Mouse (Mus musculus) stomach, embryonic 14.5 days (tissue): Measurements from ENCODE around the gene Cd5. TPM values are rescaled to one million over a fixed set of nuclear protein-coding genes. Genes with fewer than 3 reads are reported as not detected.

Source experiments
- ATAC-seq: fragments of 200-750 bp; cut with Nextera tagmentation; 2 replicates; pipeline ENCODE4 v1.8.0; 2017; ENCODE audit warnings: low read depth, moderate TSS enrichment; ENCODE audit not compliant: insufficient number of reproducible peaks, insufficient read depth, low FRiP score
- H3K27ac ChIP-seq: fragments of 300-500 bp; sonication (generic); 2 replicates; pipeline ENCODE4 v1.5.1; 2014; ENCODE audit warnings: mild to moderate bottlenecking, low read length, moderate library complexity, mixed read lengths
- H3K27me3 ChIP-seq: fragments of 300-500 bp; sonication (generic); 2 replicates; pipeline ENCODE4 v1.6.1; 2014; ENCODE audit warnings: low read length, control low read depth, mixed read lengths; ENCODE audit not compliant: control insufficient read depth, insufficient read depth
- H3K36me3 ChIP-seq: fragments of 300-500 bp; sonication (generic); 2 replicates; pipeline ENCODE4 v1.6.1; 2014; ENCODE audit warnings: mild to moderate bottlenecking, control low read depth, low read length, moderate library complexity, mixed read lengths; ENCODE audit not compliant: control insufficient read depth, insufficient read depth
- H3K4me1 ChIP-seq: fragments of 300-500 bp; sonication (generic); 2 replicates; pipeline ENCODE4 v1.6.1; 2014; ENCODE audit warnings: low read length, control low read depth, mixed read lengths; ENCODE audit not compliant: control insufficient read depth, insufficient read depth
- H3K4me2 ChIP-seq: fragments of 300-500 bp; sonication (generic); replicated peaks from 2 replicates; pipeline ENCODE4 v1.6.1; 2014; ENCODE audit warnings: low read depth, low read length, control low read depth
- H3K4me3 ChIP-seq: fragments of 300-500 bp; sonication (generic); 2 replicates; pipeline ENCODE4 v1.5.1; 2014; ENCODE audit warnings: low read depth, low read length, control low read depth
- H3K9ac ChIP-seq: fragments of 300-500 bp; sonication (generic); replicated peaks from 2 replicates; pipeline ENCODE4 v1.6.1; 2014; ENCODE audit warnings: low read depth, mild to moderate bottlenecking, control low read depth, low read length, moderate library complexity, mixed read lengths
- H3K9me3 ChIP-seq: fragments of 300-500 bp; sonication (generic); 2 replicates; pipeline ENCODE4 v1.6.1; 2016; ENCODE audit warnings: low read depth, low read length, control low read depth; ENCODE audit not compliant: control insufficient read depth
- WGBS: fragments of 180-500 bp; shearing (Covaris S2); extraction: QIAGEN DNeasy Blood & Tissue Kit; methylation state at CpG from one replicate; pipeline ENCODE4 v1.1.7; 2014; 5-methylcytosine and 5-hydroxymethylcytosine counted together
- polyA plus RNA-seq: library from polyadenylated mRNA; unstranded; fragments of >200 nt; fragmentation: Nextera tagmentation; extraction: Ambion mirVana; gene quantifications from 2 replicates; pipeline ENCODE4 v1.2.1, GENCODE M21; 2014

The Cd5 gene
- 0.77 and 2.1 TPM in 2 replicates for polyA plus RNA-seq

DNA sequence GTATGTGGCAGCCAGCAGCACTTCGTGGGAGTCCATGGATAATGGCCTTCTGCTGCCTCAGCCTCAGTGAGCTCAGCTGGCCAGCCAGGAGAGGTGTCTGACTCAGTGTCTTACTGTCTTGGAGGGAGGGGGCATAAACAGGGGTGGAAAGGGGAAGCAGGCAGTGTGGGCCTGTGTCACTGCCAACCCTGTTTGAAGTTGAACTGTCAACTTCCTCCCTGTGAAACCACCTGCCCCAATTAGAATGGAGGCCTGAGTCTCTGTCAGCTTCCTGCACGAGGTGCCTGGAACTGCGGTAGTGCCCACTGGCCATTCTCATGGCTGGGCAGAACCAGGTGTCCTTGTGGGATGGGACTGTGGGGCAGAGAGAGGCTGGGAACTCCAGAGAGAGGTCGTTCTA is at the start of gene Cd5:
Gene Cd5, minus strand, starts transcription at position 192 of the 400 bp plus-strand sequence.
- H3K9ac ChIP-seq = no peak within 1 kb of the TSS
- no peaks in the 10 kb centered on the region for H3K9me3 ChIP-seq
- no peak for ATAC-seq
- H3K4me3 ChIP-seq = no peak within 1 kb of the TSS
- H3K27me3 ChIP-seq = no peaks in the 10 kb centered on the region
- no peaks in the 10 kb centered on the region for H3K4me1 ChIP-seq
- WGBS = 74% methylated on average over 4 of the region's 4 CpGs
- no peak within 1 kb of the TSS for H3K27ac ChIP-seq
- no peaks in the 10 kb centered on the region for H3K36me3 ChIP-seq
- H3K4me2 ChIP-seq = no peak within 1 kb of the TSS

DNA sequence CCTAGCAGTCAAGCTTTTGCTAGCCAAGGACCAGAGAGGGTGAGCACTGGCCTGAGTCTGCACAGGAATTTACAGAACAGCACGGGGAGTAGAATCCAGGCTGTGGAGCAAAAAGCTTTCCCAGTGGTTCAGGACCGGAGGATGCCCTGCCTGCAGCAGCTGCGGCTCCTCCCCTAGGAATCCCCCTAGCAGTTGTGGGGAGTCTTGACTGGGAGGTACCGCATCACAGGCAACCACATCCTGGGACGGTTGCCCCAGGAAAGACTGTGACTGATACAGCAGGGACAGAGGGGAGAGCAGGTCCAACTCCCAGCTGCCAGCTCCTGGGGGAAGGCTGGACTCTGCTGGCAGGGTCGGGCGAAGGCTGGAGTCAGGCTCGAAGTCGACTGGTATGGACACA is 49.4 kb upstream of the Cd5 start:
- H3K4me1 ChIP-seq = no peaks in the 10 kb centered on the region

DNA sequence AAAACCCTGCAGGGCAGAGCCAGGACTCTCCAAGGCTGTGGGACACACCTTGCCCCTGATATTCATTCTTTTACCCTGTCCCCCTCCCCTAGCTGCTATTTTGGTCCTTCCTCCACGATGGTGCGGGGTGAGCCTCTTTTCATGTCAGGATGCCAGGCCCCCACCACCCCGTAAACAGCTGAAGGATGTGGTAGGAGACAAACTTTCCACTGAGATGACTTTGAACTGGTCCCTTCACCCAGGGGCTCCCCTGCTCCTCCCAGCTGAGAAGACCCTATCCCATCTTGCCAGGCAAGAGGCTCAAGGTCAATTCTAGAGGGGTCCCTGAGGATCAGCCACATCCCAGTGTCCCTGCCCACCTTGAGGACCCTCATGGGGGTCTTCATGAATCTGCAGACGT is 48.6 kb upstream of the Cd5 start:
- H3K4me3 ChIP-seq = no peak overlapping the region
- no peaks in the 10 kb centered on the region for H3K9me3 ChIP-seq
- no peak overlapping the region for H3K9ac ChIP-seq
- no peaks in the 10 kb centered on the region for H3K36me3 ChIP-seq
- H3K4me2 ChIP-seq = no peak overlapping the region
- no peaks in the 10 kb centered on the region for H3K4me1 ChIP-seq
- no peak for ATAC-seq
- WGBS = 78% methylated on average over 4 of the region's 4 CpGs
- no peaks in the 10 kb centered on the region for H3K27me3 ChIP-seq
- H3K27ac ChIP-seq = no peak overlapping the region

More for the DNA sequence above, 49.4 kb upstream of the Cd5 start:
- Histone ChIP-seq H3K9me3 (no peaks in the 10 kb centered on the region), H3K36me3 (no peaks in the 10 kb centered on the region), H3K9ac (no peak overlapping the region), H3K4me2 (no peak overlapping the region), H3K27me3 (no peaks in the 10 kb centered on the region), H3K27ac (no peak overlapping the region), H3K4me3 (no peak overlapping the region)
- 70% methylated on average over 9 of the region's 9 CpGs for WGBS
- ATAC-seq = no peak

GRCm38 (mm10) chr19:10786753-10787152 is 48.0 kb upstream of the Cd5 start:
- H3K36me3 ChIP-seq = no peaks in the 10 kb centered on the region
- no peak overlapping the region for H3K4me3 ChIP-seq
- no peak overlapping the region for H3K4me2 ChIP-seq
- 79% methylated on average over 6 of the region's 6 CpGs for WGBS
- H3K27ac ChIP-seq = no peak overlapping the region
- H3K9me3 ChIP-seq = no peaks in the 10 kb centered on the region
- no peak overlapping the region for H3K9ac ChIP-seq
- H3K4me1 ChIP-seq = no peaks in the 10 kb centered on the region
- no peak for ATAC-seq
- H3K27me3 ChIP-seq = no peaks in the 10 kb centered on the region

GRCm38 (mm10) chr19:10784796-10785459 is 46.1 kb upstream of the Cd5 start:
- no peaks in the 10 kb centered on the region for H3K9me3 ChIP-seq
- H3K27ac ChIP-seq = no peak overlapping the region
- 69% methylated on average over 10 of the region's 10 CpGs for WGBS
- no peaks in the 10 kb centered on the region for H3K4me1 ChIP-seq
- H3K27me3 ChIP-seq = no peaks in the 10 kb centered on the region
- no peak overlapping the region for H3K9ac ChIP-seq
- H3K4me3 ChIP-seq = no peak overlapping the region
- H3K4me2 ChIP-seq = no peak overlapping the region
- no peaks in the 10 kb centered on the region for H3K36me3 ChIP-seq
- ATAC-seq = no peak

DNA sequence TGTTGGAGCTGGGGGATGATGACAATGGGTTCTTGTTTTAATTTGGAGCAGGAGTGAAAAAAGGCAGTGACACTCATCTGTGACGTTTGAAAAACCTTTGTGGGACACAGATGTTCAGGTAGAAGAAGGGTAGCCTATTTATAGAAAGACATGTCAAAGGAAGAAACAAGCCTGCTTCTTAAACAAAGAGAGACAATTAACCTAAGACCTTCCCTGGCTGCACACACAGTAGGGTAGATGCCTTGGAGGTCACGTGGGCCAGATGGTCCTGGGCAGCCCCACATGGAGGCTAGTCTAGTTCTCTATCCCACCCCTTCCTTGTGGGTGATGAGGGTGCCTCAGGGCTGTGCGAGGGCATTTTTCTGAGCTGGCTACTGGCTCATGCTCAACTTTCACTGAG is 45.3 kb upstream of the Cd5 start:
- H3K4me3 ChIP-seq = no peak overlapping the region
- no peaks in the 10 kb centered on the region for H3K27me3 ChIP-seq
- H3K36me3 ChIP-seq = no peaks in the 10 kb centered on the region
- 49% methylated on average over 3 of the region's 3 CpGs for WGBS
- no peaks in the 10 kb centered on the region for H3K4me1 ChIP-seq
- no peak for ATAC-seq
- no peaks in the 10 kb centered on the region for H3K9me3 ChIP-seq
- no peak overlapping the region for H3K27ac ChIP-seq
- H3K9ac ChIP-seq = no peak overlapping the region
- H3K4me2 ChIP-seq = no peak overlapping the region

- Histone ChIP-seq H3K4me2 (no peak overlapping the region), H3K9ac (no peak overlapping the region), H3K36me3 (no peaks in the 10 kb centered on the region), H3K4me1 (no peaks in the 10 kb centered on the region), H3K27ac (no peak overlapping the region), H3K27me3 (no peaks in the 10 kb centered on the region), H3K9me3 (no peaks in the 10 kb centered on the region), H3K4me3 (no peak overlapping the region)
- ATAC-seq = no peak
- WGBS = 73% methylated on average over 4 of the region's 4 CpGs
Observed at GRCm38 (mm10) chr19:10783168-10783567, 44.4 kb upstream of the Cd5 start.

GRCm38 (mm10) chr19:10781641-10782040 is 42.8 kb upstream of the Cd5 start:
- H3K36me3 ChIP-seq = no peaks in the 10 kb centered on the region
- H3K9me3 ChIP-seq = no peaks in the 10 kb centered on the region
- H3K4me2 ChIP-seq = no peak overlapping the region
- H3K4me3 ChIP-seq = no peak overlapping the region
- H3K27me3 ChIP-seq = no peaks in the 10 kb centered on the region
- 77% methylated on average over 4 of the region's 4 CpGs for WGBS
- no peak for ATAC-seq
- H3K27ac ChIP-seq = no peak overlapping the region
- no peaks in the 10 kb centered on the region for H3K4me1 ChIP-seq
- no peak overlapping the region for H3K9ac ChIP-seq

- H3K4me1 ChIP-seq = no peaks in the 10 kb centered on the region
- no peak overlapping the region for H3K9ac ChIP-seq
- no peak for ATAC-seq
- WGBS = 76% methylated on average over 4 of the region's 4 CpGs
- H3K27ac ChIP-seq = no peak overlapping the region
- no peaks in the 10 kb centered on the region for H3K9me3 ChIP-seq
- no peak overlapping the region for H3K4me2 ChIP-seq
- H3K27me3 ChIP-seq = no peaks in the 10 kb centered on the region
- no peaks in the 10 kb centered on the region for H3K36me3 ChIP-seq
- H3K4me3 ChIP-seq = no peak overlapping the region
Observed at GRCm38 (mm10) chr19:10776906-10777305, 38.1 kb upstream of the Cd5 start.
